Mouse (Mus musculus) limb, embryonic 13.5 days (tissue): ENCODE results near the gene C130026I21Rik. TPM values are rescaled to one million over a fixed set of nuclear protein-coding genes. Genes with fewer than 3 reads are reported as not detected.
"Not testable (repeated sequence)": the region's sequence is repeated elsewhere in the genome, so short reads cannot be mapped to it uniquely, and the experiment has no call there.

Experiments
- ATAC-seq: fragments of 200-750 bp; cut with Nextera tagmentation; 2 replicates; pipeline ENCODE4 v1.8.0; 2017; ENCODE audit warnings: low read depth, moderate number of reproducible peaks, moderate TSS enrichment; ENCODE audit not compliant: low FRiP score
- H3K27ac ChIP-seq: fragments of 300-500 bp; sonication (generic); 2 replicates; pipeline ENCODE4 v1.5.1; 2015; ENCODE audit warnings: inconsistent platforms, mild to moderate bottlenecking, moderate library complexity
- H3K27me3 ChIP-seq: fragments of 300-500 bp; sonication (generic); 2 replicates; pipeline ENCODE4 v1.6.1; 2015; ENCODE audit warnings: mild to moderate bottlenecking, inconsistent platforms
- H3K36me3 ChIP-seq: fragments of 300-500 bp; sonication (generic); 2 replicates; pipeline ENCODE4 v1.6.1; 2015; ENCODE audit warnings: inconsistent platforms, mild to moderate bottlenecking, moderate library complexity
- H3K4me1 ChIP-seq: fragments of 300-500 bp; sonication (generic); 2 replicates; pipeline ENCODE4 v1.6.1; 2015; ENCODE audit warnings: inconsistent platforms
- H3K4me2 ChIP-seq: fragments of 300-500 bp; sonication (generic); replicated peaks from 2 replicates; pipeline ENCODE4 v1.6.1; 2015; ENCODE audit warnings: inconsistent platforms, mild to moderate bottlenecking, moderate library complexity
- H3K4me3 ChIP-seq: fragments of 300-500 bp; sonication (generic); 2 replicates; pipeline ENCODE4 v1.5.1; 2015; ENCODE audit warnings: moderate library complexity, mild to moderate bottlenecking, inconsistent platforms
- H3K9ac ChIP-seq: fragments of 300-500 bp; sonication (generic); 2 replicates; pipeline ENCODE4 v1.6.1; 2015; ENCODE audit warnings: mild to moderate bottlenecking, inconsistent platforms
- H3K9me3 ChIP-seq: fragments of 300-500 bp; sonication (generic); 2 replicates; pipeline ENCODE4 v1.6.1; 2016; ENCODE audit warnings: inconsistent platforms
- WGBS: fragments of 180-500 bp; shearing (Covaris S2); methylation state at CpG from one replicate; pipeline ENCODE4 v1.1.7; 2015; 5-methylcytosine and 5-hydroxymethylcytosine counted together
- polyA plus RNA-seq: library from polyadenylated mRNA; unstranded; fragments of >200 nt; fragmentation: Nextera tagmentation; extraction: Ambion mirVana; gene quantifications from 2 replicates; pipeline ENCODE4 v1.2.1, GENCODE M21; 2015

C130026I21Rik gene
- polyA plus RNA-seq, 1 experiment from 2014 or later: not detected

- WGBS: 85% methylated on average over 6 of the region's 9 CpGs
- not testable (repeated sequence) for H3K36me3 ChIP-seq, ATAC-seq, H3K27me3 ChIP-seq, H3K4me3 ChIP-seq, H3K9ac ChIP-seq, H3K4me2 ChIP-seq, H3K27ac ChIP-seq, H3K9me3 ChIP-seq, H3K4me1 ChIP-seq
Measured at GRCm38 (mm10) chr1:84996305-84996704, 274.1 kb downstream of the C130026I21Rik start.

- not testable (repeated sequence) for ATAC-seq, H3K4me1 ChIP-seq, H3K27me3 ChIP-seq, H3K36me3 ChIP-seq, H3K9ac ChIP-seq, H3K4me2 ChIP-seq, H3K9me3 ChIP-seq, H3K27ac ChIP-seq, H3K4me3 ChIP-seq
- WGBS: no CpG with 5 or more reads among the region's 1 CpGs
Measured at GRCm38 (mm10) chr1:84994461-84994860, 275.9 kb downstream of the C130026I21Rik start.

- not testable (repeated sequence) for H3K9me3 ChIP-seq, H3K4me1 ChIP-seq, H3K27me3 ChIP-seq, H3K36me3 ChIP-seq, H3K9ac ChIP-seq, H3K4me3 ChIP-seq, H3K27ac ChIP-seq, H3K4me2 ChIP-seq
- WGBS: 58% methylated on average over 2 of the region's 5 CpGs
- ATAC-seq: peak; percentile 51
Measured at GRCm38 (mm10) chr1:84993688-84994319, 276.6 kb downstream of the C130026I21Rik start.

GRCm38 (mm10) chr1:84993235-84993634, 277.1 kb downstream of the C130026I21Rik start:
- H3K9me3 ChIP-seq: not testable (repeated sequence)
- no CpG with 5 or more reads among the region's 2 CpGs for WGBS

GRCm38 (mm10) chr1:84992827-84993226, 277.5 kb downstream of the C130026I21Rik start:
- H3K4me1 ChIP-seq, H3K27me3 ChIP-seq, H3K4me3 ChIP-seq, H3K27ac ChIP-seq, H3K36me3 ChIP-seq, H3K9me3 ChIP-seq, H3K4me2 ChIP-seq, H3K9ac ChIP-seq: not testable (repeated sequence)
- 0 out of 2 replicates have a peak, but pooled peaks have one; percentile 24 for ATAC-seq
- no CpG with 5 or more reads among the region's 3 CpGs for WGBS

More at GRCm38 (mm10) chr1:84993235-84993634, 277.1 kb downstream of the C130026I21Rik start:
- not testable (repeated sequence) for H3K4me1 ChIP-seq, H3K9ac ChIP-seq, H3K4me2 ChIP-seq, H3K27me3 ChIP-seq, H3K36me3 ChIP-seq, H3K27ac ChIP-seq, H3K4me3 ChIP-seq
- ATAC-seq: 0 out of 2 replicates have a peak, but pooled peaks have one; percentile 32

GRCm38 (mm10) chr1:84989044-84989443, 281.3 kb downstream of the C130026I21Rik start:
- not testable (repeated sequence) for H3K4me3 ChIP-seq, H3K36me3 ChIP-seq, ATAC-seq, H3K27ac ChIP-seq, H3K27me3 ChIP-seq, H3K4me1 ChIP-seq, H3K9me3 ChIP-seq, H3K9ac ChIP-seq, H3K4me2 ChIP-seq
- 83% methylated on average over 7 of the region's 8 CpGs for WGBS

- not testable (repeated sequence) for H3K27me3 ChIP-seq, ATAC-seq, H3K9me3 ChIP-seq, H3K36me3 ChIP-seq, H3K4me1 ChIP-seq, H3K4me3 ChIP-seq, H3K9ac ChIP-seq, H3K27ac ChIP-seq, H3K4me2 ChIP-seq
- WGBS: 75% methylated on average over 7 of the region's 8 CpGs
Measured at GRCm38 (mm10) chr1:84987729-84988128, 282.6 kb downstream of the C130026I21Rik start.

GRCm38 (mm10) chr1:84961779-84962178, 308.6 kb downstream of the C130026I21Rik start:
- H3K27me3 ChIP-seq, H3K9me3 ChIP-seq, ATAC-seq, H3K27ac ChIP-seq, H3K36me3 ChIP-seq, H3K4me1 ChIP-seq, H3K4me2 ChIP-seq, H3K9ac ChIP-seq, H3K4me3 ChIP-seq: not testable (repeated sequence)
- WGBS: 3% methylated on average over 12 of the region's 12 CpGs

- not testable (repeated sequence) for H3K9me3 ChIP-seq, H3K9ac ChIP-seq, H3K36me3 ChIP-seq, H3K4me2 ChIP-seq, ATAC-seq, H3K4me3 ChIP-seq, H3K27ac ChIP-seq, H3K27me3 ChIP-seq, H3K4me1 ChIP-seq
- WGBS: 87% methylated on average over 4 of the region's 4 CpGs
Measured at GRCm38 (mm10) chr1:84957713-84958112, 312.7 kb downstream of the C130026I21Rik start.

GRCm38 (mm10) chr1:84956771-84957170, 313.6 kb downstream of the C130026I21Rik start:
- not testable (repeated sequence) for H3K27me3 ChIP-seq, H3K36me3 ChIP-seq, H3K9me3 ChIP-seq, H3K27ac ChIP-seq, H3K4me3 ChIP-seq, H3K4me1 ChIP-seq, ATAC-seq, H3K4me2 ChIP-seq, H3K9ac ChIP-seq
- WGBS: 87% methylated on average over 3 of the region's 3 CpGs

- Histone ChIP-seq H3K27ac (no peak overlapping the region), H3K36me3 (no peaks in the 10 kb centered on the region), H3K27me3 (no peaks in the 10 kb centered on the region), H3K9me3 (peaks cover 5% of the 10 kb centered on the region), H3K4me3 (no peak overlapping the region), H3K4me2 (no peak overlapping the region), H3K4me1 (no peaks in the 10 kb centered on the region), H3K9ac (no peak overlapping the region)
- ATAC-seq: no peak
- 83% methylated on average over 10 of the region's 10 CpGs for WGBS
Measured at GRCm38 (mm10) chr1:84952456-84953181, 317.7 kb downstream of the C130026I21Rik start.

GRCm38 (mm10) chr1:84951566-84951965, 318.8 kb downstream of the C130026I21Rik start:
- peaks cover under 1% of the 10 kb centered on the region for H3K9me3 ChIP-seq
- H3K4me3 ChIP-seq: no peak overlapping the region
- no peak overlapping the region for H3K27ac ChIP-seq
- no peak for ATAC-seq
- no peak overlapping the region for H3K4me2 ChIP-seq
- H3K9ac ChIP-seq: no peak overlapping the region
- no peaks in the 10 kb centered on the region for H3K36me3 ChIP-seq
- no peaks in the 10 kb centered on the region for H3K4me1 ChIP-seq
- 83% methylated on average over 3 of the region's 3 CpGs for WGBS
- H3K27me3 ChIP-seq: no peaks in the 10 kb centered on the region

- Histone ChIP-seq H3K4me2 (no peak overlapping the region), H3K9me3 (0 out of 2 replicates have a peak, but pooled peaks cover 4% of the 10 kb centered on the region), H3K4me1 (no peaks in the 10 kb centered on the region), H3K9ac (no peak overlapping the region), H3K27me3 (no peaks in the 10 kb centered on the region), H3K27ac (no peak overlapping the region), H3K4me3 (no peak overlapping the region), H3K36me3 (no peaks in the 10 kb centered on the region)
- WGBS: 80% methylated on average over 2 of the region's 2 CpGs
- no peak for ATAC-seq
Measured at GRCm38 (mm10) chr1:84947390-84947789, 323.0 kb downstream of the C130026I21Rik start.
